Mouse (Mus musculus): Measurements from ENCODE around the gene Krt20.

Gene Krt20

DNA sequence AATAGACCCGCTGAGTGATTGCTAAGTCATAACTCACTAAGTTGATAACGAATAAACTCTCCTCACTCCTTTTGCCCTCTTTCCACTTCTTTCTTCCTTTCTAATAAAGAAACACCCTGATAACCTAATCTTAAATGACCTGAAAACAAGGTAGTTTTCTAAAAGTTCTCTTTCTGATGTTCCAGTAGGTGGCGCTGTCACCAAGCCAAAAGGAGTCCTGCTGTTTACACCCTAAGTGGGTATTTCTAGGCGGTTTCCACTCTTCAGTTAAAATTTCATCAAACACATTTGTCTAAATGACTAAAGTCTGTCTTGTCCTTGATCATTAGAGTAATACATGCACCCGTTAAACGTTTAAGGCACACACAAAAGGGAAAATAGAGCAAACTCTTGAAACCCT lies 24.7 kb downstream of the Krt20 start:
- DNase-seq (ENCODE audit: low spot score in 2 of 2): no peak

- no peak for DNase-seq (ENCODE audit: low spot score in 2 of 2)
Observed at GRCm38 (mm10) chr11:99406186-99406585, 31.8 kb downstream of the Krt20 start.

GRCm38 (mm10) chr11:99399956-99400549 lies 37.9 kb downstream of the Krt20 start:
- DNase-seq (ENCODE audit: low spot score in 2 of 2): no peak

DNA sequence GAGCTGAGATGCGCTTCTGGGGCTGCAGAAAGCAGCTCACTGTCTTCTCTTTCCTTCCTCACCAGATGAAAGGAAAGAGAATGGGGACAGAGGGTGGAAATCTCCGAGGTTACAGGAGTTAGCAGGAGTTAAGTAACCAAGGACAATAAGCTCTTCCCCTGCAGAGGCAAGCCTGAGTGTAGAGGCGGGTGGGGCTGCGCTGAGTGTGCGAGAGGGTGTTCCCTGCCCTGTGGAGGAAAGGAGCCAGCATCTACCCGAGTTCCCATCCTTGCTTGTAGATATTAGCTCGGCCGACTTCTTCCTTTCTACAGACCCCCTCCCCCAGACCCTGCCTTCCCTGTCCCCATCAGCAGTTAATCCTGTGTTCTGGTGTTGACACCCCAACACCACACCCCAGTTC lies 39.1 kb downstream of the Krt20 start:
- no peak for DNase-seq (ENCODE audit: low spot score in 2 of 2)

- no peak for DNase-seq (ENCODE audit: low spot score in 2 of 2)
Observed at GRCm38 (mm10) chr11:99398084-99398483, 39.9 kb downstream of the Krt20 start.

DNA sequence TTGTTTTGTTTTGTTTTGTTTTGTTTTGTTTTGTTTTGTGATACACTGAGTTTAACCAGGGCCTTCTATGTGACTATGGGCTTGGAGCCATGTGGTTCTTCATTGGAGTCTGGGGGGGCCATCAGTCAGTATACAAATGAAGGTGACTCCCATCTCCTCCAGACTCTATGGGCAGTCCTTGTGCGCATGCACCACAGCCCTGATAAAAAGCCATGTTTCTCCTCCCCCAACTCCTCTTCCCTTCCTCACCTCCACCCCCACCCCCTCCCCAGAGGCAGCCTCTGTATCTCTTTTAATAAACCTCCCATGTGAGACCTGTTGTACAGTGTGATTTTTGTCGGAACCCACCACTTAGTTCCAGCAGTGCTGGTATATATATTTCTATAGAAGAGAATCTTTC lies 41.3 kb downstream of the Krt20 start:
- DNase-seq (ENCODE audit: low spot score in 2 of 2): no peak

DNA sequence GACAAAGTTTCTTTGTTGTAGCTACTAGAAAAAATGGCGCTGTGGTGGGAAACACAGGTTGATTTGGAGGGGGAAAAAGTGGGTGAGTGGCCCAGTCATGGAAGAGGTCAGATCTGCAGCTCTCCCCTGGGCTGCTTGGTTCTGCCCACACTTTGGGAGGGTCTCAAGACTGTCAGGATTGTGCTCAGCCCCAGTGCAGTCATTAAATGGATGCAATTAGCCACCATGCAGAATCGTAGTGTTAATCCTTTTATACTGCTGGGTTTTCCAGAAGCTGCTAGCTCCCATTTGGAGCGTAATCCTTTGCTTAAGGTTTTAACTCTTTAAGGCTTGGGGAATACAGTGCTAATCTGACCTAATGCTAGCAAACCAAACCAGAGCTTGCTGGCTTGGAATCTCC lies 41.9 kb downstream of the Krt20 start:
- no peak for DNase-seq (ENCODE audit: low spot score in 2 of 2)

GRCm38 (mm10) chr11:99392492-99392891 lies 45.5 kb downstream of the Krt20 start:
- no peak for DNase-seq (ENCODE audit: low spot score in 2 of 2)

- no peak for DNase-seq (ENCODE audit: low spot score in 2 of 2)
Observed at GRCm38 (mm10) chr11:99391375-99391774, 46.6 kb downstream of the Krt20 start.

- DNase-seq (ENCODE audit: low spot score in 2 of 2): no peak
Observed at GRCm38 (mm10) chr11:99390866-99391265, 47.1 kb downstream of the Krt20 start.

- no peak for DNase-seq (ENCODE audit: low spot score in 2 of 2)
Observed at GRCm38 (mm10) chr11:99389264-99389663, 48.7 kb downstream of the Krt20 start, which contains the start of gene Krt10. Krt10 (minus strand) TSS chr11:99389364.

DNA sequence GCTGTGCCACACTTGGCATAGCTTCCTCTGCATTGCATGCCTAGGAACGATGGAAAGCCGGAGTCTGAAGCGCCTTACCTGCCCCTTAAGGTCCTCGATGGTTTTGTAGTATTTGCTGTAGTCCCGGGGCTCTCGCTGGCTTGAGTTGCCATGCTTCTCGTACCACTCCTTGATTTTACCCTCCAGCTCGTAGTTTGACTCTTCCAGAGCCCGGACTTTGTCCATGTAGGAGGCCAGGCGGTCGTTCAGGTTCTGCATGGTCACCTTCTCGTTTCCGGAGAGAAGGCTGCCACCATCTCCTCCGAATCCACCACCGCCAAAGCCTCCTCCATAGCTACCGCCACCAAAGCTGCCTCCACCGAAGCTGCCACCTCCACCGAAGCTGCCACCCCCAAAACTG lies 49.3 kb downstream of the Krt20 start:
- DNase-seq (ENCODE audit: low spot score in 2 of 2): no peak

DNA sequence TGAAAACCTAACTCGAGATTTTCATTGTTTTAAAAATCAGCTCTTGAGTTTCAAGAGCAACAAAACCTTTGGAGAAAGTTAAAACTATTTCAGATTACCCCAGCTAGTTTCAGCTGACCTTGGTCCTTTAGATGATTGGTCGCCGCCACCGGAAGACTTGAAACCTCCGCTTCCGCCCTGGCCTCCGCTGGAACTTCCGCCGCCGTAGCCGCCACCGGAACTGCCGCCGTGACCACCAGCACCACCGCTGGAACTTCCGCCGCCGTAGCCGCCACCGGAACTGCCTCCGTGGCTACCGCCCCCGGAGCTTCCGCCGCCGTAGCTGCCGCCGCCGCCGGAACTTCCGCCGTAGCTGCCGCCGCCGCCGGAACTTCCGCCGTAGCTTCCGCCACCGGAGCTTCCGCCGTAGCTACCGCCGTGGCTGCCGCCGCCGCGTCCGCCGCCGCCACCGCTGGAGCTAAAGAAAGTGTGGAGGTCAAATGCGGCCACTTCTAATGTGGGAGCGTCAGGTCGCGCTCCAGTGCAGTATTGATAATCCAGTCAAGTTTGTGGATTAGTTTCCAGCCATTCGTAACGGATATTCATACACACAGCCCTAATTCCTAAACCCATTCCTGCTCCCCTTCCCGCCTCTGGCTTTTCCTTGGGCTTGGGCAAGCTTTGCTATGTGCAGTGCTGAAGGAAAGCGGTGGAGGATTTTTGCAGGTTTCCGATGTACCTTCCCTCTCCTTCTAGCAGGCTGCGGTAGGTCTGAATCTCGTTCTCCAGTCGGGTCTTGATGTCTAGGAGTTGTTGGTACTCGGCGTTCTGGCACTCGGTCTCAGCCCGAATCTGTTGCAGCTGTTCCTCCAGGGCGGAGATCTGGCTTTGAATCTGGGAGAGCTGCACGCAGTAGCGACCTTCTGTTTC lies 51.9 kb downstream of the Krt20 start:
- DNase-seq (ENCODE audit: low spot score in 2 of 2): peak; percentile 84

GRCm38 (mm10) chr11:99379568-99379967 lies 58.4 kb downstream of the Krt20 start:
- DNase-seq (ENCODE audit: low spot score in 2 of 2): peak; percentile 59 to 74
